Mouse (Mus musculus): ENCODE measurements at regions not wholly inside any gene's neighbourhood (a gene's known extent, or its start where the extent isn't known, plus 50 kb on each side); places are given as distances from the start of the nearest gene placed in this dataset.

GRCm38 (mm10) chr8:87417466-87417865 lies 54.9 kb downstream of the Cbln1 start:
- Histone ChIP-seq H3K4me3 (no peak overlapping the region), H3K27me3 (no peaks in the 10 kb centered on the region), H3K27ac (no peak overlapping the region), H3K4me1 (no peaks in the 10 kb centered on the region), H3K9ac (no peak overlapping the region), H3K9me3 (replicated peaks) (no peaks in the 10 kb centered on the region), H3K4me2 (no peak overlapping the region), H3K36me3 (ENCODE audit: poor library complexity, severe bottlenecking) (no peaks in the 10 kb centered on the region)
- 90% methylated on average over 2 of the region's 2 CpGs for WGBS
- no peak for ATAC-seq

- no peak overlapping the region for H3K27ac ChIP-seq
- H3K4me1 ChIP-seq, result no peaks in the 10 kb centered on the region
- H3K27me3 ChIP-seq, result no peaks in the 10 kb centered on the region
- no peak overlapping the region for H3K9ac ChIP-seq
- ATAC-seq, result no peak
- no peaks in the 10 kb centered on the region for H3K9me3 ChIP-seq (replicated peaks)
- 83% methylated on average over 3 of the region's 3 CpGs for whole genome bisulfite sequencing
- H3K4me2 ChIP-seq, result no peak overlapping the region
- no peaks in the 10 kb centered on the region for H3K36me3 ChIP-seq (ENCODE audit: poor library complexity, severe bottlenecking)
- H3K4me3 ChIP-seq, result no peak overlapping the region
These were observed 57.3 kb downstream of the Cbln1 start for GRCm38 (mm10) chr8:87415051-87415630.

GRCm38 (mm10) chr8:87389016-87389415 lies 83.4 kb downstream of the Cbln1 start:
- no peaks in the 10 kb centered on the region for H3K9me3 ChIP-seq (replicated peaks)
- H3K36me3 ChIP-seq (ENCODE audit: poor library complexity, severe bottlenecking), result no peaks in the 10 kb centered on the region
- H3K4me2 ChIP-seq, result no peak overlapping the region
- H3K4me3 ChIP-seq, result no peak overlapping the region
- 80% methylated on average over 2 of the region's 2 CpGs for WGBS
- no peak overlapping the region for H3K9ac ChIP-seq
- no peaks in the 10 kb centered on the region for H3K27me3 ChIP-seq
- no peak for ATAC-seq
- no peaks in the 10 kb centered on the region for H3K4me1 ChIP-seq
- H3K27ac ChIP-seq, result no peak overlapping the region

- Histone ChIP-seq H3K9me3 (replicated peaks) (no peaks in the 10 kb centered on the region), H3K27ac (no peak overlapping the region), H3K36me3 (ENCODE audit: poor library complexity, severe bottlenecking) (no peaks in the 10 kb centered on the region), H3K4me1 (peaks cover 7% of the 10 kb centered on the region; the same call in 1 of the 2 replicates), H3K4me3 (no peak overlapping the region), H3K27me3 (no peaks in the 10 kb centered on the region), H3K4me2 (no peak overlapping the region), H3K9ac (no peak overlapping the region)
- 57% methylated on average over 12 of the region's 12 CpGs for WGBS
- ATAC-seq, result no peak
These were observed 88.7 kb downstream of the Cbln1 start for GRCm38 (mm10) chr8:87383527-87384206.

GRCm38 (mm10) chr8:87382311-87382710 lies 90.1 kb downstream of the Cbln1 start:
- Histone ChIP-seq H3K36me3 (ENCODE audit: poor library complexity, severe bottlenecking) (no peaks in the 10 kb centered on the region), H3K4me1 (peaks cover 7% of the 10 kb centered on the region; the same call in 1 of the 2 replicates), H3K9me3 (replicated peaks) (no peaks in the 10 kb centered on the region), H3K4me3 (no peak overlapping the region), H3K27ac (no peak overlapping the region), H3K27me3 (no peaks in the 10 kb centered on the region), H3K4me2 (no peak overlapping the region), H3K9ac (no peak overlapping the region)
- no peak for ATAC-seq
- 80% methylated on average over 5 of the region's 5 CpGs for WGBS

- ATAC-seq, result no peak
- Histone ChIP-seq H3K27ac (no peak overlapping the region), H3K9me3 (replicated peaks) (no peaks in the 10 kb centered on the region), H3K36me3 (ENCODE audit: poor library complexity, severe bottlenecking) (no peaks in the 10 kb centered on the region), H3K4me3 (no peak overlapping the region), H3K27me3 (no peaks in the 10 kb centered on the region), H3K4me2 (no peak overlapping the region), H3K9ac (no peak overlapping the region), H3K4me1 (peaks cover 7% of the 10 kb centered on the region; the same call in 1 of the 2 replicates)
- WGBS, result 67% methylated on average over 3 of the region's 3 CpGs
These were observed 91.6 kb downstream of the Cbln1 start for GRCm38 (mm10) chr8:87380791-87381190.

- Histone ChIP-seq H3K4me3 (no peak overlapping the region), H3K36me3 (ENCODE audit: poor library complexity, severe bottlenecking) (no peaks in the 10 kb centered on the region), H3K9me3 (replicated peaks) (no peaks in the 10 kb centered on the region), H3K27me3 (no peaks in the 10 kb centered on the region), H3K4me2 (no peak overlapping the region), H3K9ac (no peak overlapping the region), H3K4me1 (peaks cover 7% of the 10 kb centered on the region; the same call in 1 of the 2 replicates), H3K27ac (no peak overlapping the region)
- 95% methylated on average over 8 of the region's 8 CpGs for WGBS
- ATAC-seq, result no peak
These were observed 93.1 kb downstream of the Cbln1 start for GRCm38 (mm10) chr8:87379296-87379695.

- no peak for ATAC-seq
- Histone ChIP-seq H3K4me1 (0 out of 2 replicates have a peak, but pooled peaks cover 5% of the 10 kb centered on the region), H3K27ac (no peak overlapping the region), H3K4me3 (no peak overlapping the region), H3K36me3 (ENCODE audit: poor library complexity, severe bottlenecking) (no peaks in the 10 kb centered on the region), H3K9ac (no peak overlapping the region), H3K27me3 (no peaks in the 10 kb centered on the region), H3K9me3 (replicated peaks) (no peaks in the 10 kb centered on the region), H3K4me2 (no peak overlapping the region)
- WGBS, result 72% methylated on average over 6 of the region's 6 CpGs
These were observed 98.4 kb downstream of the Cbln1 start for GRCm38 (mm10) chr8:87374044-87374443.

- no peak overlapping the region for H3K9ac ChIP-seq
- H3K27ac ChIP-seq, result no peak overlapping the region
These were observed 98.9 kb downstream of the Cbln1 start for GRCm38 (mm10) chr8:87373535-87373934.

GRCm38 (mm10) chr8:87372061-87372460 lies 100.3 kb downstream of the Cbln1 start:
- no peak for ATAC-seq
- no peaks in the 10 kb centered on the region for H3K9me3 ChIP-seq (replicated peaks)
- H3K27me3 ChIP-seq, result no peaks in the 10 kb centered on the region
- no peak overlapping the region for H3K4me2 ChIP-seq
- no peak overlapping the region for H3K27ac ChIP-seq
- H3K9ac ChIP-seq, result no peak overlapping the region
- no peak overlapping the region for H3K4me3 ChIP-seq
- H3K36me3 ChIP-seq (ENCODE audit: poor library complexity, severe bottlenecking), result no peaks in the 10 kb centered on the region
- 0 out of 2 replicates have a peak, but pooled peaks cover 5% of the 10 kb centered on the region for H3K4me1 ChIP-seq

More at GRCm38 (mm10) chr8:87373535-87373934, 98.9 kb downstream of the Cbln1 start:
- WGBS, result 43% methylated on average over 6 of the region's 6 CpGs
- Histone ChIP-seq H3K9me3 (replicated peaks) (no peaks in the 10 kb centered on the region), H3K36me3 (ENCODE audit: poor library complexity, severe bottlenecking) (no peaks in the 10 kb centered on the region), H3K27me3 (no peaks in the 10 kb centered on the region), H3K4me3 (no peak overlapping the region), H3K4me2 (no peak overlapping the region), H3K4me1 (0 out of 2 replicates have a peak, but pooled peaks cover 5% of the 10 kb centered on the region)
- ATAC-seq, result no peak

GRCm38 (mm10) chr8:87370194-87370593 lies 102.2 kb downstream of the Cbln1 start:
- H3K9ac ChIP-seq, result no peak overlapping the region
- no peaks in the 10 kb centered on the region for H3K36me3 ChIP-seq (ENCODE audit: poor library complexity, severe bottlenecking)
- H3K4me1 ChIP-seq, result 0 out of 2 replicates have a peak, but pooled peaks cover 5% of the 10 kb centered on the region
- H3K27ac ChIP-seq, result no peak overlapping the region
- WGBS, result 80% methylated on average over 3 of the region's 3 CpGs
- no peaks in the 10 kb centered on the region for H3K27me3 ChIP-seq
- no peaks in the 10 kb centered on the region for H3K9me3 ChIP-seq (replicated peaks)
- no peak overlapping the region for H3K4me3 ChIP-seq
- no peak overlapping the region for H3K4me2 ChIP-seq
- no peak for ATAC-seq

- WGBS, result 83% methylated on average over 4 of the region's 4 CpGs
- ATAC-seq, result no peak
These were observed 121.9 kb downstream of the Cbln1 start for GRCm38 (mm10) chr8:87350471-87350870.

More at GRCm38 (mm10) chr8:87350471-87350870, 121.9 kb downstream of the Cbln1 start:
- H3K9ac ChIP-seq, result no peak overlapping the region
- peaks cover 5% of the 10 kb centered on the region; the same call in 1 of the 2 replicates for H3K4me1 ChIP-seq
- no peaks in the 10 kb centered on the region for H3K27me3 ChIP-seq
- H3K9me3 ChIP-seq (replicated peaks), result no peaks in the 10 kb centered on the region
- no peak overlapping the region for H3K4me3 ChIP-seq
- no peak overlapping the region for H3K27ac ChIP-seq
- no peaks in the 10 kb centered on the region for H3K36me3 ChIP-seq (ENCODE audit: poor library complexity, severe bottlenecking)
- H3K4me2 ChIP-seq, result no peak overlapping the region
